Mouse (Mus musculus): Measurements from ENCODE around the gene Myadm.

DNA sequence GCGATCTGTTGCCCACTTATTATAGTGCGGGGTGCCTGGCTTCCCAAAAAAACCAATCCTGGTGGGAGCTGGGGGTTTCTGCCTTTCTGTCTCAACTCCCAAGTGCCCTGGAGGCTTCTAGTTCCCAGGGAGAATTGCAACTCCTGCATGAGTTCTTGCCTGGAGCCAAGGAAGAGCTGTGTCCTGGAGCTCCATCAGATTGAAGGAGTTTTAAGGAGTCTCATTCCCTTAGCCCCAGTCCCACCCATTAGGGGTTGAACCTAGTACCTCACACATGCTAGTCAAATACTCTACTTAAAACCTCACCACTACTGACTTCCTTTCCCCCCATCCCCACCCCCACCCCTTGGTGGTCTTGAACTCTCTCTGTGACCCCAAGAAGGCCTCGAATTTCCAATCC, 2.9 kb downstream of the Myadm start:
- TF ChIP-seq MAX (IDR thresholded peaks at IDR 0.05; ENCODE audit: low read length) (no peak), POLR2AphosphoS2 (IDR thresholded peaks at IDR 0.05; ENCODE audit: low read depth, low read length) (no peak), CTCF (conservative IDR thresholded peaks at IDR 0.05 in 1 of 2, IDR thresholded peaks at IDR 0.05 in 1 of 2; ENCODE audit: low read depth in 2 of 2, low read length in 2 of 2) (no peak), ZKSCAN1 (IDR thresholded peaks at IDR 0.05; ENCODE audit: borderline replicate concordance, low read depth, low read length) (no peak), SIN3A (IDR thresholded peaks at IDR 0.05; ENCODE audit: low read length) (no peak), ELF1 (IDR thresholded peaks at IDR 0.05; ENCODE audit: low read depth, low read length) (no peak), ZNF384 (IDR thresholded peaks at IDR 0.05; ENCODE audit: low read depth, low read length) (no peak), POLR2A (IDR thresholded peaks at IDR 0.05; ENCODE audit: low read depth, low read length) (no peak)
